Mouse (Mus musculus) forebrain, embryonic 12.5 days (tissue): ENCODE results near the gene Riox2. TPM values are rescaled to one million over a fixed set of nuclear protein-coding genes. Genes with fewer than 3 reads are reported as not detected.

Experiments used
- ATAC-seq: fragments of 200-750 bp; cut with Nextera tagmentation; 2 replicates; pipeline ENCODE4 v1.8.0; 2017; ENCODE audit warnings: moderate TSS enrichment; ENCODE audit not compliant: low FRiP score
- H3K27ac ChIP-seq: fragments of 300-500 bp; sonication (generic); 2 replicates; pipeline ENCODE4 v1.5.1; 2016; ENCODE audit warnings: mild to moderate bottlenecking
- H3K27me3 ChIP-seq: fragments of 300-500 bp; sonication (generic); 2 replicates; pipeline ENCODE4 v1.6.1; 2016; ENCODE audit warnings: mild to moderate bottlenecking
- H3K36me3 ChIP-seq: fragments of 300-500 bp; sonication (generic); replicated peaks from 2 replicates; pipeline ENCODE4 v1.6.1; 2016; ENCODE audit warnings: mild to moderate bottlenecking
- H3K4me1 ChIP-seq: fragments of 300-500 bp; sonication (generic); 2 replicates; pipeline ENCODE4 v1.6.1; 2016
- H3K4me2 ChIP-seq: fragments of 300-500 bp; sonication (generic); 2 replicates; pipeline ENCODE4 v1.6.1; 2016; ENCODE audit warnings: mild to moderate bottlenecking, moderate library complexity
- H3K4me3 ChIP-seq: fragments of 300-500 bp; sonication (generic); replicated peaks from 2 replicates; pipeline ENCODE4 v1.5.1; 2016; ENCODE audit warnings: mild to moderate bottlenecking
- H3K9ac ChIP-seq: fragments of 300-500 bp; sonication (generic); 2 replicates; pipeline ENCODE4 v1.6.1; 2016; ENCODE audit warnings: mild to moderate bottlenecking
- H3K9me3 ChIP-seq: fragments of 300-500 bp; sonication (generic); 2 replicates; pipeline ENCODE4 v1.6.1; 2016
- WGBS: fragments of 180-500 bp; shearing (Covaris S2); methylation state at CpG from one replicate; pipeline ENCODE4 v1.1.7; 2016; 5-methylcytosine and 5-hydroxymethylcytosine counted together
- polyA plus RNA-seq: library from polyadenylated mRNA; unstranded; fragments of >200 nt; fragmentation: Nextera tagmentation; extraction: Ambion mirVana; gene quantifications from 2 replicates; pipeline ENCODE4 v1.2.1, GENCODE M21; 2016

The Riox2 gene
- polyA plus RNA-seq, 1 experiment from 2014 or later = 24.3 TPM

DNA sequence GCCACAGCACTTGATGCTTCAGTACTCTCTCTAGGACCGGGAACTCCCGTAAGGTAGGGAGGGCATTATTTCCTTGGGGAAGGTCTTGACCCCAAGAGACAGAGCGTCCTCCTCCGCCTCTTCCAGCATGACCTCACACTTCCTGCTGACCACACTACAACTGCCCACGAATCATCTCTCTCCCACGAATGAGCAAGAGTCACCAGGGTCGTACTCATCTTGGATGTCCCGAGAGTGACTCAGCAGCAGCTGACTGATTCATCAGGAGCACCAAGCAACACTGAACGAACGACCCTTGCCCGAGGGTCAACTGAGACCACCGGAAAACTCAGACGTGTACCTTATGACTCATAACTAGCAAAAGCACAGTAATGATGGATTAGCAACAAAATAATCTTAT lies 58.0 kb downstream of the Riox2 start:
- Histone ChIP-seq H3K27me3 (no peaks in the 10 kb centered on the region), H3K9me3 (no peaks in the 10 kb centered on the region), H3K4me3 (no peak overlapping the region), H3K27ac (no peak overlapping the region), H3K36me3 (peaks cover 4% of the 10 kb centered on the region; the same call in 1 of the 2 replicates), H3K4me1 (no peaks in the 10 kb centered on the region), H3K9ac (no peak overlapping the region), H3K4me2 (no peak overlapping the region)
- WGBS = 89% methylated on average over 13 of the region's 13 CpGs
- ATAC-seq = no peak

DNA sequence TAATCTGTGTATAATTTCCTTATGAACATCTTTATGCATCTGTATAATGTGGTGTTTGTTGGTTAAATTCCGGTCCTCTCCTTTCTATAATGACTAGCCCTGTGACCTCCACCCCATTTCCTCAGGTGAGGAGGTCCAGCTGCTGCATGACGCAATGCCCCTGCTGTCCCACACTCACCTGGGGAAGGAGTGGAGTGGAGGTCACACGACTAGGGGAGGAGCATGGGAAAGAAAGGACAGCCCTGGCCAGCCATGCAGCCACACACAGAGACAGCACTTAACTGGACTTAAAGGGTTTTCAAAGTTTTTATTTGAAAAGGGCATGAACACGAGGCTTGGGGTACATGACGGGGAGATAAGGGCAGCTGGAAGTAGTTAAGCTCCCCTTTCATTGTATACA lies 59.7 kb downstream of the Riox2 start:
- no peak overlapping the region for H3K4me2 ChIP-seq
- H3K36me3 ChIP-seq = peaks cover 4% of the 10 kb centered on the region; the same call in 1 of the 2 replicates
- H3K9me3 ChIP-seq = no peaks in the 10 kb centered on the region
- H3K4me1 ChIP-seq = no peaks in the 10 kb centered on the region
- no peak overlapping the region for H3K27ac ChIP-seq
- no peaks in the 10 kb centered on the region for H3K27me3 ChIP-seq
- no peak for ATAC-seq
- no peak overlapping the region for H3K4me3 ChIP-seq
- WGBS = 86% methylated on average over 5 of the region's 5 CpGs
- H3K9ac ChIP-seq = no peak overlapping the region

DNA sequence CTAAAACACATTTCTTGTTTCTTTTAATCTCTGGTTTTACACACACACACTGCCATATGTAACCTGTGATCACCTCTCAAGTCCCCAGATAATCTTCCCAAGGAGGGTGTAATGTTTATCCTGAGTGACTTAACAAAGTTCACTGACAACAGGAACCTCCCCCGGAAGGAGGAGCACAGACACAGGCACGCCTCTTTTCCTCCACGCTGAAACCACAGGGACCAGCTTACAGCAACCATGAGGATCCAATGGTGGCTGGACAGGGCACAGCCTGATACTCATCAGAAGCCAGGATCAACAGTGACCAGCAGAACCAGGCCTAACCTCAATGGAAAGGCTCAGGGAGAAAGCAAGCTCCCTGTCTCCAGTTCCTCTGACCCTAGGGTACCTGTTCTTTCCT lies 61.0 kb downstream of the Riox2 start:
- ATAC-seq = no peak
- Histone ChIP-seq H3K4me3 (no peak overlapping the region), H3K9ac (no peak overlapping the region), H3K4me1 (no peaks in the 10 kb centered on the region), H3K4me2 (no peak overlapping the region), H3K27ac (no peak overlapping the region), H3K36me3 (peaks cover 4% of the 10 kb centered on the region; the same call in 1 of the 2 replicates), H3K9me3 (no peaks in the 10 kb centered on the region), H3K27me3 (no peaks in the 10 kb centered on the region)
- WGBS = 47% methylated on average over 3 of the region's 3 CpGs

DNA sequence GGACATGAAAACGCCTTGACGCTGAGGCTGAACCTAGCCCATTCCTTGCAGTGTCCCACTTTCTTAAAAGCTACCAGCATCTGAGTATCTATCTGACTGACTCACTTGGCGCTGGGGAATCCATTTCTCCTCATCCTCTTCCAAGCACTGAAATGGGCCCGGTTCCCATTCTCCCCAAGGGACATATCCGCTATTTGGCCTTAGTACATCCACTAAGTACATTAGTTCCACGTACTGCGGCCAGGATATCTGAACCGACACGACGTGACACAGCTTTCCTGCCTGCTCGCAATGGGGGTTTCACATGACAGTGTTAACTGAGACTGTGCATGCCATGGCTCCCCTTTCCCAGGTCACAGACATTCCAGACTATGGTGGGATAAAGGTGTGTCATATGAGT lies 62.8 kb downstream of the Riox2 start:
- Histone ChIP-seq H3K4me3 (no peak overlapping the region), H3K9ac (no peak overlapping the region), H3K27ac (no peak overlapping the region), H3K9me3 (no peaks in the 10 kb centered on the region), H3K4me1 (no peaks in the 10 kb centered on the region), H3K36me3 (peaks cover 4% of the 10 kb centered on the region; the same call in 1 of the 2 replicates), H3K27me3 (no peaks in the 10 kb centered on the region), H3K4me2 (no peak overlapping the region)
- whole genome bisulfite sequencing = 87% methylated on average over 11 of the region's 11 CpGs
- no peak for ATAC-seq

DNA sequence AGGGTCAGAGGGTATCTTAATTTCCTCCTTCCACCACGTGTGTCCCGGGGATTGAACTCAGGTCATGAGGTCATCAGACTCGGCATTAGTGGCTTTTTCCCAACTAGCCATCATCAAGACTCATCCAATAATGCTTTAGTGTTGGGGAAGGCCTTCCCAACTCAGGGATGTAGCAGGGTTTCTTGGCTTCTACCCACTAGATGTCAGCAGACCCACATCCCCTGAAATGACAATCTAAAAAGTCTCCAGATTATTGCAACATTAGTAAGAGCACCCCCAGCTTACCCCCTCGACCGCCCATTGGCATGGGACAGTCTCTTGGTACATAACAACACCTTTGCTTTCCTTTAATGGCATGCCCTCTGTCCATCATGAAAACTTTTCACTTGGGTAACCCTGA lies 64.1 kb downstream of the Riox2 start:
- H3K4me2 ChIP-seq = no peak overlapping the region
- ATAC-seq = no peak

DNA sequence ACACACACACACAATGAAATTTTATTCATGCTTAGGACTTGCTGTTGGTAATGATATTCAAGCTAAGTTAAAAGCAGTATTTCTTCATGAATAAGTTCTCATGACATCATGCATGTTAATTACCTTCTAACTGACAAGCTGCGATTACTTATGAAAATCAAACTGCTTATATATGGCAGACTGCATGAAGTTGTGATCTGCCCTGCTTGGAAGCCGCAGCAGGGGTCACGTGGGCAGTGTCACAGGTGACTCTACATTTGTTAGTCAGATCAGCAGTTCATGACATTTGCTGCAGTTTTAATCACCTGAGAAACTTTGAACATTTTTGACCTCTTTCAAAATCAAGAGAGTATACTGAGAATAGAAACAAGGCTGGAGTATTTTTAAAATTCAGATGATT lies 69.4 kb downstream of the Riox2 start:
- 89% methylated on average over 3 of the region's 3 CpGs for WGBS
- H3K4me2 ChIP-seq = no peak overlapping the region
- H3K4me1 ChIP-seq = no peaks in the 10 kb centered on the region
- H3K9me3 ChIP-seq = no peaks in the 10 kb centered on the region
- no peak overlapping the region for H3K9ac ChIP-seq
- ATAC-seq = no peak
- no peaks in the 10 kb centered on the region for H3K27me3 ChIP-seq
- no peak overlapping the region for H3K4me3 ChIP-seq
- H3K36me3 ChIP-seq = no peaks in the 10 kb centered on the region
- no peak overlapping the region for H3K27ac ChIP-seq

More for the DNA sequence above, 64.1 kb downstream of the Riox2 start:
- 87% methylated on average over 5 of the region's 5 CpGs for WGBS
- Histone ChIP-seq H3K36me3 (no peaks in the 10 kb centered on the region), H3K27ac (no peak overlapping the region), H3K4me3 (no peak overlapping the region), H3K27me3 (no peaks in the 10 kb centered on the region), H3K4me1 (no peaks in the 10 kb centered on the region), H3K9me3 (no peaks in the 10 kb centered on the region), H3K9ac (no peak overlapping the region)

DNA sequence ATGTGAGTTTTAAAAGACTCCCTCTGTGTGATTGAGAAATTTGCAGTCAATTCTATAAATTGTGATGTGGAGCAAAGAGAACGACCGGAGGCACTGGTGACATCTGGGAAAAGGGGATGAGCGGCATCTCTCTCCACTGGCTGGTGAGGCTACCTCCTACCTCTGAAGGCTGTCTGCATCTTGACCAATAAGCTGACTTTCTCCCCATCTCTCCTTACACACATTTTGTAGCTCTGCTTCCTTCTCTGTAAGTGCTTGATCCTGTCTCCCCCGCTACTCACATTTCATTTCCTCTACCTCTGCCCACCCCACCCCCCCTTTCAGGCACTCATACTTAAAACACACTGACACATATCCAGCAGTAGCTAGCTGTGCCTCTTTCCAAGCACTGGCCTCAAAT lies 69.8 kb downstream of the Riox2 start:
- no peaks in the 10 kb centered on the region for H3K27me3 ChIP-seq
- no peak overlapping the region for H3K4me2 ChIP-seq
- H3K27ac ChIP-seq = no peak overlapping the region
- H3K9ac ChIP-seq = no peak overlapping the region
- no peaks in the 10 kb centered on the region for H3K9me3 ChIP-seq
- ATAC-seq = no peak
- no peaks in the 10 kb centered on the region for H3K4me1 ChIP-seq
- H3K36me3 ChIP-seq = no peaks in the 10 kb centered on the region
- WGBS = 75% methylated on average over 4 of the region's 4 CpGs
- H3K4me3 ChIP-seq = no peak overlapping the region

Other genes starting within 250 kb of the Riox2 start
- not detected in 2 replicates for gene Olfr201, start 199.1 kb upstream of the Riox2 start, polyA plus RNA-seq
- not detected in 2 replicates for gene Olfr202, start 185.0 kb upstream of the Riox2 start, polyA plus RNA-seq
- not detected in 2 replicates for gene Olfr203, start 172.9 kb upstream of the Riox2 start, polyA plus RNA-seq
- gene Olfr204, start 153.5 kb upstream of the Riox2 start, polyA plus RNA-seq = not detected in 2 replicates
- not detected in 2 replicates for gene Olfr205, start 140.6 kb upstream of the Riox2 start, polyA plus RNA-seq
- not detected in 2 replicates for gene Olfr206, start 122.5 kb upstream of the Riox2 start, polyA plus RNA-seq
- gene Olfr209, start 107.8 kb upstream of the Riox2 start, polyA plus RNA-seq = not detected in 2 replicates
- 0.04 TPM in 1 of 2 replicates, not detected in the other for gene Gabrr3, start 64.4 kb upstream of the Riox2 start, polyA plus RNA-seq
- gene Crybg3, start 129.2 kb downstream of the Riox2 start, polyA plus RNA-seq = 4.6 and 4.9 TPM in 2 replicates
- gene Arl6, start 167.6 kb downstream of the Riox2 start, polyA plus RNA-seq = 49.1 and 50.9 TPM in 2 replicates